Mouse (Mus musculus): ENCODE measurements around the gene Gsx2.

- no peak for TF ChIP-seq EP300 (optimal IDR thresholded peaks at IDR 0.05)
- TF ChIP-seq CTCF (IDR thresholded peaks at IDR 0.05; ENCODE audit: low read depth), result peak; percentile 40
Observed at GRCm38 (mm10) chr5:75079564-75079963, 4.2 kb downstream of the Gsx2 start.
